Mouse (Mus musculus) small intestine, adult 2 months (tissue): ENCODE results near the gene Gm16503. TPM values are rescaled to one million over a fixed set of nuclear protein-coding genes. Genes with fewer than 3 reads are reported as not detected.

ENCODE experiments used
- H3K27ac ChIP-seq: fragments of 200-500 bp; 2 replicates; pipeline ENCODE4 v1.5.1; 2012; ENCODE audit warnings: low read depth, low read length, control low read depth, inconsistent platforms; ENCODE audit not compliant: insufficient read depth
- H3K27me3 ChIP-seq: fragments of 200-500 bp; 2 replicates; pipeline ENCODE4 v1.6.1; 2012; ENCODE audit warnings: mild to moderate bottlenecking, moderate library complexity, low read length, inconsistent platforms; ENCODE audit not compliant: control insufficient read depth, insufficient read depth
- H3K36me3 ChIP-seq: fragments of 200-500 bp; 2 replicates; pipeline ENCODE4 v1.6.1; 2012; ENCODE audit warnings: mild to moderate bottlenecking, low read length, control low read depth, inconsistent platforms; ENCODE audit not compliant: control insufficient read depth, insufficient read depth
- H3K4me1 ChIP-seq: fragments of 200-500 bp; 2 replicates; pipeline ENCODE4 v1.6.1; 2012; ENCODE audit warnings: low read length, inconsistent platforms, mixed read lengths; ENCODE audit not compliant: control insufficient read depth, insufficient read depth, insufficient read length
- H3K4me3 ChIP-seq: fragments of 200-500 bp; 2 replicates; pipeline ENCODE4 v1.5.1; 2012; ENCODE audit warnings: low read depth, mild to moderate bottlenecking, control low read depth, inconsistent platforms, low read length, moderate library complexity
- CTCF ChIP-seq: fragments of 200-500 bp; IDR thresholded peaks from 2 replicates; pipeline ENCODE4 v1.5.1; 2012; ENCODE audit warnings: low read depth, mild to moderate bottlenecking, control low read depth, inconsistent platforms, low read length, moderate library complexity, mixed read lengths; ENCODE audit not compliant: insufficient replicate concordance, insufficient read length; ENCODE audit errors: extremely low read depth
- POLR2A ChIP-seq: fragments of 200-500 bp; IDR thresholded peaks from 2 replicates; pipeline ENCODE4 v1.6.1; 2012; ENCODE audit warnings: low read depth, mild to moderate bottlenecking, control low read depth, inconsistent platforms, low read length, moderate library complexity
- WGBS: fragments of 180-500 bp; shearing (Covaris S2); methylation state at CpG from one replicate; pipeline ENCODE4 v1.1.7; 2018; 5-methylcytosine and 5-hydroxymethylcytosine counted together
- polyA plus RNA-seq: library from polyadenylated mRNA; depleted of rRNA; stranded (reverse); fragments of >200 nt; gene quantifications from 2 replicates; pipeline ENCODE4 v1.2.3, GENCODE M21; 2012; rRNA removed

Gm16503 gene
- polyA plus RNA-seq, 1 experiment, result not detected

GRCm38 (mm10) chr4:147586511-147587473 lies 46.8 kb downstream of the Gm16503 start:
- Histone ChIP-seq H3K4me1 (no peaks in the 10 kb centered on the region), H3K4me3 (no peak overlapping the region), H3K27me3 (no peaks in the 10 kb centered on the region), H3K27ac (no peak overlapping the region), H3K36me3 (no peaks in the 10 kb centered on the region)
- no peak for TF ChIP-seq POLR2A
- TF ChIP-seq CTCF, result no peak
- 55% methylated on average over 1 of the region's 1 CpGs for WGBS

Other genes starting within 250 kb of the Gm16503 start
- not detected in 2 replicates for gene Zfp988, start 234.5 kb upstream of the Gm16503 start, polyA plus RNA-seq
- not detected in 2 replicates for gene Zfp978, start 178.9 kb upstream of the Gm16503 start, polyA plus RNA-seq
- gene Zfp982, start 47.8 kb upstream of the Gm16503 start, polyA plus RNA-seq, result not detected in 2 replicates
- not detected in 2 replicates for gene Zfp985, start 13.1 kb downstream of the Gm16503 start, polyA plus RNA-seq
- not detected in 2 replicates for gene Zfp979, start 102.3 kb downstream of the Gm16503 start, polyA plus RNA-seq
- gene Zfp534, start 162.3 kb downstream of the Gm16503 start, polyA plus RNA-seq, result not detected in 2 replicates